ENCODE assay signal across 11 mouse cellular contexts in genomic region chrX:14133571-14133970, GRCm38 (mm10).
"Had no signal": no experiment of that assay in that cellular context is flagged by ENCODE, and none has a peak within 500 bp of the region (broad histone marks: within the 10 kb centered on the region; RNA-seq: fewer than 3 reads in every experiment).

No protein-coding gene starts in this region.

- H3K4me1 ChIP-seq: liver, embryonic 13.5 days; midbrain, embryonic 13.5 days had no signal

- H3K27ac ChIP-seq: left cerebral cortex, adult 2 months; liver, embryonic 13.5 days; midbrain, embryonic 13.5 days had no signal

- H3K4me3 ChIP-seq: left cerebral cortex, adult 2 months; liver, embryonic 13.5 days; midbrain, embryonic 13.5 days had no signal

- ATAC-seq: intestine, postnatal 0 days; liver, postnatal 0 days; midbrain, embryonic 13.5 days had no signal

- H3K9me3 ChIP-seq: liver, embryonic 13.5 days; midbrain, embryonic 13.5 days had no signal

- H3K4me2 ChIP-seq: liver, embryonic 13.5 days; midbrain, embryonic 13.5 days had no signal

- H3K27me3 ChIP-seq: liver, embryonic 13.5 days; midbrain, embryonic 13.5 days had no signal

- H3K36me3 ChIP-seq: liver, embryonic 13.5 days; midbrain, embryonic 13.5 days had no signal

- H3K9ac ChIP-seq: liver, embryonic 13.5 days; liver, postnatal 0 days; midbrain, embryonic 13.5 days had no signal

- DNase-seq: liver; liver, embryonic 13.5 days; liver, postnatal 0 days; lung, postnatal 36 days; right cerebral cortex, adult 18-20 months; right cerebral cortex, postnatal 25 days; thymus, adult 18-20 months; thymus, postnatal 14 days had no signal
